Mouse (Mus musculus) R1 (cell line): ENCODE measurements around the gene Nsun7.

Experiments
- DNase-seq: peaks from one replicate; pipeline ENCODE4 v3.0.0-alpha.2; 2018; ENCODE audit warnings: low read depth, low spot score

Nsun7 gene

GRCm38 (mm10) chr5:66279650-66280049, 20.0 kb downstream of the Nsun7 start:
- DNase-seq = no peak

GRCm38 (mm10) chr5:66280742-66281141, 21.0 kb downstream of the Nsun7 start:
- DNase-seq = peak; percentile 57

- no peak for DNase-seq
Measured at GRCm38 (mm10) chr5:66294106-66294625, 34.5 kb downstream of the Nsun7 start.

GRCm38 (mm10) chr5:66294952-66295351, 35.3 kb downstream of the Nsun7 start:
- DNase-seq = no peak

- DNase-seq = no peak
Measured at GRCm38 (mm10) chr5:66296116-66296515, 36.4 kb downstream of the Nsun7 start.

GRCm38 (mm10) chr5:66298856-66299255, 39.2 kb downstream of the Nsun7 start:
- DNase-seq = no peak

GRCm38 (mm10) chr5:66300576-66300975, 40.9 kb downstream of the Nsun7 start:
- no peak for DNase-seq

- DNase-seq = peak; percentile 14
Measured at GRCm38 (mm10) chr5:66302085-66302815, 42.6 kb downstream of the Nsun7 start.

- no peak for DNase-seq
Measured at GRCm38 (mm10) chr5:66302873-66303272, 43.2 kb downstream of the Nsun7 start.

GRCm38 (mm10) chr5:66304300-66305067, 44.8 kb downstream of the Nsun7 start:
- no peak for DNase-seq

- DNase-seq = no peak
Measured at GRCm38 (mm10) chr5:66305511-66305910, 45.8 kb downstream of the Nsun7 start.

- no peak for DNase-seq
Measured at GRCm38 (mm10) chr5:66310328-66310727, 50.6 kb downstream of the Nsun7 start.

GRCm38 (mm10) chr5:66310806-66311205, 51.1 kb downstream of the Nsun7 start:
- no peak for DNase-seq

- DNase-seq = no peak
Measured at GRCm38 (mm10) chr5:66315791-66316190, 56.1 kb downstream of the Nsun7 start.

GRCm38 (mm10) chr5:66319341-66319740, 59.6 kb downstream of the Nsun7 start:
- DNase-seq = peak; percentile 82

- DNase-seq = no peak
Measured at GRCm38 (mm10) chr5:66319827-66320404, 60.2 kb downstream of the Nsun7 start.

GRCm38 (mm10) chr5:66323131-66323530, 63.4 kb downstream of the Nsun7 start:
- DNase-seq = no peak

GRCm38 (mm10) chr5:66323603-66324002, 63.9 kb downstream of the Nsun7 start:
- DNase-seq = no peak

GRCm38 (mm10) chr5:66326395-66326794, 66.7 kb downstream of the Nsun7 start:
- no peak for DNase-seq

GRCm38 (mm10) chr5:66327949-66328726, 68.4 kb downstream of the Nsun7 start:
- peak; percentile 40 for DNase-seq

GRCm38 (mm10) chr5:66328766-66329165, 69.1 kb downstream of the Nsun7 start:
- DNase-seq = no peak

GRCm38 (mm10) chr5:66330806-66331205, 71.1 kb downstream of the Nsun7 start:
- no peak for DNase-seq
